Mouse (Mus musculus) cerebellum, adult 2 months (tissue): Measurements from ENCODE around the gene Kcnh2. TPM values are rescaled to one million over a fixed set of nuclear protein-coding genes. Genes with fewer than 3 reads are reported as not detected.

Experiments
- DNase-seq, 2 experiments: peaks; one replicate each; pipeline ENCODE4 v3.0.0; 2021
- H3K27ac ChIP-seq: fragments of 200-500 bp; 2 replicates; pipeline ENCODE4 v1.5.1; 2012; ENCODE audit warnings: low read length, control low read depth, inconsistent platforms; ENCODE audit not compliant: insufficient read depth
- H3K27me3 ChIP-seq: fragments of 200-500 bp; 2 replicates; pipeline ENCODE4 v1.6.1; 2012; ENCODE audit warnings: inconsistent platforms, mild to moderate bottlenecking, low read length, moderate library complexity; ENCODE audit not compliant: control insufficient read depth, insufficient read depth
- H3K4me1 ChIP-seq: fragments of 200-500 bp; 2 replicates; pipeline ENCODE4 v1.6.1; 2011; ENCODE audit warnings: low read length; ENCODE audit not compliant: control insufficient read depth, insufficient read depth
- H3K4me3 ChIP-seq: fragments of 200-500 bp; replicated peaks from 2 replicates; pipeline ENCODE3; 2011; ENCODE audit warnings: mild to moderate bottlenecking, low read depth, low read length, control low read depth; ENCODE audit not compliant: insufficient read depth
- CTCF ChIP-seq: fragments of 200-500 bp; IDR thresholded peaks from 2 replicates; pipeline ENCODE4 v1.5.1; 2011; ENCODE audit warnings: low read depth, mild to moderate bottlenecking, control low read depth, low read length, moderate library complexity, borderline replicate concordance; ENCODE audit not compliant: insufficient read depth
- POLR2A ChIP-seq: fragments of 200-500 bp; IDR thresholded peaks from 2 replicates; pipeline ENCODE4 v1.6.1; 2011; ENCODE audit warnings: low read length, control low read depth, borderline replicate concordance; ENCODE audit not compliant: insufficient read depth
- WGBS: fragments of 180-500 bp; shearing (Covaris S2); methylation state at CpG from one replicate; pipeline ENCODE4 v1.1.7; 2018; 5-methylcytosine and 5-hydroxymethylcytosine counted together
- polyA plus RNA-seq: library from polyadenylated mRNA; depleted of rRNA; stranded (reverse); fragments of >200 nt; gene quantifications from 2 replicates; pipeline ENCODE4 v1.2.3, GENCODE M21; 2012

The Kcnh2 gene
- polyA plus RNA-seq, 1 experiment = 85.2 TPM

DNA sequence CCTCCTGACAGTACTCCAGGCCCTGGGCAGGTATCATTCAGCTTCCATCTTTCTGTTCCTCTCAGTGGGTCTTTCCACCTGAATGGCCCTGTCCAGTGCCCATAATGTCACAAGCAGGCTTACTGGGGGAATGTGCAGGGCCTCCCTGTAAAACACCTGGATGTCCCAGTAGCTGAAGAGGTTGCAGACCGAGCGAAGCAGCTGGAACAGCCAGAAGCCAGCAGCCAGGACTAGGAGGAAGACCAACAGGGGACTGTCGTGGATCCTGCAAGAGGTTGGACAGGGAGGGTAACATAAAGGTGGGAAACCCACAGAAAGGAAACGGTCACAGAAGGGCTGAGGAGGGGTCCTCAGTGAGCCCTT lies 38.2 kb upstream of the Kcnh2 start:
- no peak for TF ChIP-seq CTCF
- no peak for TF ChIP-seq POLR2A
- no peak overlapping the region for H3K27ac ChIP-seq
- H3K27me3 ChIP-seq = no peaks in the 10 kb centered on the region
- peaks cover 5% of the 10 kb centered on the region; the same call in 1 of the 2 replicates for H3K4me1 ChIP-seq
- 85% methylated on average over 4 of the region's 4 CpGs for WGBS
- H3K4me3 ChIP-seq = no peak overlapping the region
- no peak for DNase-seq

DNA sequence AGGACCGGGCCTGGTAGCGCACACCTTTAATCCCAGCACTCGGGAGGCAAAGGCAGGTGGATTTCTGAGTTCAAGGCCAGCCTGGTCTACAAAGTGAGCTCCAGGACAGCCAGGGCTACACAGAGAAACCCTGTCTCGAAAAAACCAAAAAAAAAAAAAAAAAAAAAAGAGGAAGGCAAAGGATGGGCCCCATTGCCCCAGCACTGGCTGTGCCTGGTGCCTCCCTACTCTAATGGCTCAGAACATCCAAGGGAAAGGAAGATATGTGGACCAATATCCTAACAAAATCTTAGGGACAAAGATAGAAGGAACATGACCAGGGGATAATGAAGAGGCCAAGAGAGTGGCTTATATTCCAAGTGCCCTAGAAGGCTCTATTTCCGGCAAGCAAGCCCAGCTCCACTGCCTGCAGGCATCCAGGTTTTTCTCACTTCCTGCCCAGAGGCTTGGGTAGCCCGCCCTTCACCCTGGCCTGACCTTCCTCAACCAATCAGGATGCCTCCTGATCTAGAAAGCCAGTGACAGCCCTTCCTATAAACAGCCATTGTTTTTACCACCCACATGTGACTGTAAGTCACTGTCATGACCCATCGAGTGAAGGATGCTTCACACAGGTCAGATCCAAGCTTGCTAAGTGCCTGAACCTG lies 37.7 kb upstream of the Kcnh2 start:
- 76% methylated on average over 7 of the region's 7 CpGs for WGBS
- no peak overlapping the region for H3K27ac ChIP-seq

DNA sequence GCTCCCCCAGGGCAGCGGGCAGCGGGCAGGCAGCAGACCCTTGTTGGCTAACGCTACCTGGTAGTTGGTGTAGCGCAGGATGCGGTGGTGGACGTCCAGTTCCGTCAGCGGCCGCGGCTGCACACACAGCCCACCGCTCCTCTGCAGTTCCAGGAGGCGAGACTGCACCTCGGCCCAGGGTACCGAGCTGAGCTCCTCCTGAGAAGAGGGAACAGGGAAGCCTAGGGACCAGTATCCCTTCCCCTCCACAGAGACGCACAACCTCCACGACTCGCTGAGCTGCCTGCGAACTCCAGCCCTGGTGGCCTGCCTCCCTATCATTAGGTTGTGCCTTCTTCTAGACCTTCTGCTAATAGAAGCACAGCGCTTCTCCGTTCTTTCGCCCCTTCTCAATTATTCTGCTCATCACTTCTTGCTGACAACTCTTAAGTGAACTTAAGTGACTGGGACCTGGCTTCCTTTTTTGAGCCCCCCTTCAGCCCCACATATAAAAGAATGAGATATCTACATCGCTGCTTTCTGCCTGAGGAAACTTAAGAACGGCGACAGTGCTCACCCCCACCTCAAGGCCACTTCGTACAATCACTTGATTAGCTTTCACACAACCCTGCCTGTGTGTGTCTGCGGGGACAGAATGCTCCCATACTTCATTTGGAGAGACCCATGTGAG lies 37.0 kb upstream of the Kcnh2 start:
- H3K27ac ChIP-seq = no peak overlapping the region
- TF ChIP-seq POLR2A (no peak), CTCF (no peak)
- no peaks in the 10 kb centered on the region for H3K27me3 ChIP-seq
- 41% methylated on average over 25 of the region's 26 CpGs for WGBS
- DNase-seq = no peak
- H3K4me3 ChIP-seq = peak overlapping the region; percentile 17
- peaks cover 10% of the 10 kb centered on the region for H3K4me1 ChIP-seq

More for the DNA sequence above, 37.7 kb upstream of the Kcnh2 start:
- TF ChIP-seq POLR2A (no peak), CTCF (no peak)
- no peak overlapping the region for H3K4me3 ChIP-seq
- DNase-seq = no peak
- H3K27me3 ChIP-seq = no peaks in the 10 kb centered on the region
- H3K4me1 ChIP-seq = peaks cover 9% of the 10 kb centered on the region

DNA sequence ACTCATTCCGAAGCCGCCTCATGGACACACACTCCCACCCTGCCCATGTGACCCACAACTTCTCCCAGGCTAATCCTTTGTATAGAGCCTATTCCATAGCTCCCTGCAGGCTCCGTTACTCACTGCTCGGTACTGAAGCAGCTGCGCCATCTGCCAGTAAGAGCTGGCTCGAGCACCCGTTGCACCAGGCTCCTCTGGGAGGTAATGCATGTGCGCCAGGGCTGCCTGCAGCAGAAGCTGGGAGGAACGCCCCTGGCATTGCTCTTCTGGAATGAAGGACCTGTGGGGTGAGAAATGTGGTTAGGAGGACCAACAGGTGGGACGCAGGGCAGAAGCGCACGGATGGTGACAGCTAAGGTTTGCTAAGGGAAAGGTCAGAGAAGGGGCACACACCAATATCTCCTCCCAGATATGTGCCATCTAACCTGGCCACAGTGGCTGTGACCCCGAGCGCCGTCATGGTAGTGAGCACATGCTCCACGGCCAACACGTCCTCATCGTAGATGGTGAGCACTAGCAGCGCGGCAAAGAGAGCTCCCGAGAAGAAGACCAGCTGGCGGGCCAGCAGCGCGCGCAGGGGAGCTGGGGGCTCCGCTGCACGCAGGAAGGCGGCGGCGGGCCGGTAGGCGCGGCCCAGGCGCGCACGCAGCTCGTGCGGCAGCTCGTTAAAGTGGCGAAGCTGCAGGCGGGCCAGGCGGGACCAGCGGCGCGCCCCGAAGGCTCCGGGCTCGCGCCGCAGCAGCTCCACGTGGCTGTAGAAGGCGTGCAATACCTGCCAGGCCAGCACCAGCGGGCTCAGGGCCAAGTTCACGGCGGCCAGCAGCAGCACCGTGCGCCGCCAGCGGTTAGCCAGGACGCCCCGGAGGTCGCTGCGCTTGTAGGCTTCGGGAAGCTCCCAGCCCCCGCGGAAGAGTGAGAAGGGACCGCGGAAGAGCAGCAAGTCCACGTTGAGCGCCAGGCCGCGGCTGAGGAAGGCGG lies 36.1 kb upstream of the Kcnh2 start:
- WGBS = 2% methylated on average over 72 of the region's 73 CpGs
- no peak for TF ChIP-seq POLR2A
- H3K4me3 ChIP-seq = peak overlapping the region; percentile 17
- H3K4me1 ChIP-seq = peaks cover 12% of the 10 kb centered on the region
- H3K27ac ChIP-seq = no peak overlapping the region
- H3K27me3 ChIP-seq = no peaks in the 10 kb centered on the region
- DNase-seq = peak; percentile 53 to 58

DNA sequence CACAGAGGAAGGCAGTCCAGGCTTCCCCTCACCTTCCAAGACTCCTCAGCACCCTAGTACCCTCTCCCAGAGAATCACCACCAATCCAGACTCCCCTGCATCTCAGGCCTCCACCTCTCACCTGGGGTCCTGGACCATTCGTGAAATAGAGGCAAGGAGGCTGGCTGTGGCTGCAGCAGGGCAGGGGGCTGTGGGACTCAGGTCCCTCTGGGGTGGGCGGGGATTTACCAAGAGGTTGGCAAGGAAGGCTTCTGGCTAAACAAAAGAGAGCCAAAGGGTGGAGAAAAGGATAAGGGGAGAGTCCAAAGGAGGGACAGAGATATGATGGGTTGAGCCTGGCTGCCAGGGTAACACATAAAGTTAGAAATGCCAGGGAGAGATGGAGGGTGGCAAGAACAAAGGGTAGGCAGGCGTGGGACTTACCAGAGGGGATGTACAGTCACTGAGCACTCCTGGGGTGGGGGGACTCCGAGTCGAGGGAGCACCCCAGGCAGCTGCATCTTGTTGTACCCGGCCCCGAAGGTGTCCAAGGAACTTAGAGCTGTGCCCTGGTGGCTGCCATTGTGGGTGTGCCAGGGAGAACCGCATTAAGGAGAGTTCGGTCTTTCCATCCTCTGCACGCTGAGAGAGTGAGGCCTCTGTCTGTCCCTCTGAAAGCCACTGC lies 34.6 kb upstream of the Kcnh2 start:
- H3K27me3 ChIP-seq = no peaks in the 10 kb centered on the region
- no peak overlapping the region for H3K4me3 ChIP-seq
- 86% methylated on average over 10 of the region's 10 CpGs for WGBS
- TF ChIP-seq CTCF (no peak), POLR2A (no peak)
- no peak overlapping the region for H3K27ac ChIP-seq
- H3K4me1 ChIP-seq = peaks cover 12% of the 10 kb centered on the region
- no peak for DNase-seq

DNA sequence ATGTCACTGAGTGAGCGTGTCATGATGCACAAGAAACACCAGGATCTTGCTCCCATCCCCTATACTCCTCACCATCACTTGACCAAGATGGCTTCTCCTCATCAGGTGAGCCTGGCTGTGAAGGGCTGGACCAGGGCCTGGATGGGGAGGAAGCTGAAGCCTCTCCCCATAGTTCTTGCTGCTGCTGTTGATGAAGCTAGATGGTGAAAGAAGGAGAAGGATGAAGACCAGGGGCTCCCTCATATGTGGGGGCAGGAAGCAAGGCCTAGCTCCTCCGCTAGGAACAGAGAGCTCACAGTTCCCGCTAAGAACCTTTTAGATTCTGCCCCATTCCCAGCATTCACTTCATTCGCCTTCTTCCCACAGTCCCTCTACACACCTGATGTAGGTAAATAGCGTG lies 34.0 kb upstream of the Kcnh2 start:
- TF ChIP-seq POLR2A (no peak), CTCF (no peak)
- no peak for DNase-seq
- Histone ChIP-seq H3K27ac (no peak overlapping the region), H3K4me3 (no peak overlapping the region), H3K27me3 (no peaks in the 10 kb centered on the region), H3K4me1 (peaks cover 12% of the 10 kb centered on the region)
- 95% methylated on average over 5 of the region's 5 CpGs for WGBS

DNA sequence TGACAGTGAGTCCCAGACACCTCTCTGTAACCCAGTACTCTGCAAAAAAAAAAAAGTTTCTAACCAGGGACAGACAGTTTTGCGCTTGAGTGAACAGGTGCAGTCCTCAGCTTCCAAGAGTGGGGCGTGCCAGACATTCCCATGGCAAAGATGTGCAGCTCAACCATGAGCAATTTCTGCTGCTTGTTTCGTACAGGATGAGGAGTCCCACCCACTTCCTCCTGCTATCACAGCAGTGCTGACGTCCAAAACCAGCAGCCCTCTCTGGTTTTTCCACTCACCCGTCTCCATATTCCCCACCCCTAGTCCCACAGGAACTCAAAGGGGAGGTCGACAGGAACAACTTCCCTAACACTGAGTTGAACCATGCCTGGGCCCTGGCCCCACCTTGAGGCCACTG lies 33.0 kb upstream of the Kcnh2 start:
- TF ChIP-seq POLR2A = no peak
- no peak for TF ChIP-seq CTCF
- 58% methylated on average over 6 of the region's 6 CpGs for WGBS

More for the DNA sequence above, 33.0 kb upstream of the Kcnh2 start:
- Histone ChIP-seq H3K4me3 (no peak overlapping the region), H3K27me3 (no peaks in the 10 kb centered on the region), H3K27ac (no peak overlapping the region), H3K4me1 (peaks cover 12% of the 10 kb centered on the region)
- no peak for DNase-seq
